Mouse (Mus musculus): Measurements from ENCODE around the gene Tmem80. TPM values are rescaled to one million over a fixed set of nuclear protein-coding genes. Genes with fewer than 3 reads are reported as not detected.

The Tmem80 gene
- polyA plus RNA-seq, 1 experiment from 2014 or later = 27.4 TPM

- no peak overlapping the region for H3K9ac ChIP-seq (ENCODE audit: low read depth, low read length)
- WGBS = 81% methylated on average over 6 of the region's 6 CpGs
- no peak overlapping the region for H3K4me3 ChIP-seq (ENCODE audit: low read depth, low read length)
- no peak overlapping the region; the same call in 1 of the 2 replicates for H3K27ac ChIP-seq (ENCODE audit: low read depth, low read length)
- no peaks in the 10 kb centered on the region for H3K9me3 ChIP-seq (ENCODE audit: control insufficient read depth, low read length)
- H3K27me3 ChIP-seq (replicated peaks; ENCODE audit: control insufficient read depth, insufficient read depth, low read length) = no peaks in the 10 kb centered on the region
- no peak overlapping the region for H3K4me2 ChIP-seq
- H3K36me3 ChIP-seq (ENCODE audit: control insufficient read depth, insufficient read depth, low read length) = no peaks in the 10 kb centered on the region
- no peak for DNase-seq (ENCODE audit: low spot score)
- ATAC-seq (replicated peaks; ENCODE audit: low FRiP score) = no peak
- H3K4me1 ChIP-seq (replicated peaks; ENCODE audit: control insufficient read depth, insufficient read depth, low read length) = peaks cover 3% of the 10 kb centered on the region; the same call in 1 of the 2 replicates
Observed at GRCm38 (mm10) chr7:141373611-141374010, 46.1 kb downstream of the Tmem80 start.

- H3K9me3 ChIP-seq (ENCODE audit: control insufficient read depth, low read length) = no peaks in the 10 kb centered on the region
- peak; percentile 51; the same call in 1 of the 2 replicates for ATAC-seq (replicated peaks; ENCODE audit: low FRiP score)
- no peak overlapping the region for H3K4me3 ChIP-seq (ENCODE audit: low read depth, low read length)
- no peak overlapping the region for H3K9ac ChIP-seq (ENCODE audit: low read depth, low read length)
- H3K4me2 ChIP-seq = no peak overlapping the region
- no peaks in the 10 kb centered on the region for H3K27me3 ChIP-seq (replicated peaks; ENCODE audit: control insufficient read depth, insufficient read depth, low read length)
- H3K4me1 ChIP-seq (replicated peaks; ENCODE audit: control insufficient read depth, insufficient read depth, low read length) = peaks cover 3% of the 10 kb centered on the region; the same call in 1 of the 2 replicates
- DNase-seq (ENCODE audit: low spot score) = no peak
- no peaks in the 10 kb centered on the region for H3K36me3 ChIP-seq (ENCODE audit: control insufficient read depth, insufficient read depth, low read length)
- no peak overlapping the region for H3K27ac ChIP-seq (ENCODE audit: low read depth, low read length)
Observed at GRCm38 (mm10) chr7:141374399-141374798, 46.9 kb downstream of the Tmem80 start.

GRCm38 (mm10) chr7:141379584-141379983, 52.0 kb downstream of the Tmem80 start:
- 62% methylated on average over 4 of the region's 4 CpGs for WGBS
- H3K9me3 ChIP-seq (ENCODE audit: control insufficient read depth, low read length) = no peaks in the 10 kb centered on the region
- H3K36me3 ChIP-seq (ENCODE audit: control insufficient read depth, insufficient read depth, low read length) = no peaks in the 10 kb centered on the region
- no peak for ATAC-seq (replicated peaks; ENCODE audit: low FRiP score)
- H3K4me3 ChIP-seq (ENCODE audit: low read depth, low read length) = no peak overlapping the region
- H3K27me3 ChIP-seq (replicated peaks; ENCODE audit: control insufficient read depth, insufficient read depth, low read length) = 0 out of 2 replicates have a peak, but pooled peaks cover 2% of the 10 kb centered on the region
- no peaks in the 10 kb centered on the region; the same call in 1 of the 2 replicates for H3K4me1 ChIP-seq (replicated peaks; ENCODE audit: control insufficient read depth, insufficient read depth, low read length)
- H3K27ac ChIP-seq (ENCODE audit: low read depth, low read length) = no peak overlapping the region
- H3K4me2 ChIP-seq = no peak overlapping the region
- DNase-seq (ENCODE audit: low spot score) = no peak
- no peak overlapping the region for H3K9ac ChIP-seq (ENCODE audit: low read depth, low read length)

GRCm38 (mm10) chr7:141381068-141381835, 53.7 kb downstream of the Tmem80 start:
- no peak overlapping the region for H3K9ac ChIP-seq (ENCODE audit: low read depth, low read length)
- H3K27ac ChIP-seq (ENCODE audit: low read depth, low read length) = no peak overlapping the region
- DNase-seq (ENCODE audit: low spot score) = no peak
- no peaks in the 10 kb centered on the region; the same call in 1 of the 2 replicates for H3K4me1 ChIP-seq (replicated peaks; ENCODE audit: control insufficient read depth, insufficient read depth, low read length)
- no peak overlapping the region for H3K4me2 ChIP-seq
- no peaks in the 10 kb centered on the region for H3K36me3 ChIP-seq (ENCODE audit: control insufficient read depth, insufficient read depth, low read length)
- H3K4me3 ChIP-seq (ENCODE audit: low read depth, low read length) = no peak overlapping the region
- 66% methylated on average over 4 of the region's 4 CpGs for WGBS
- H3K27me3 ChIP-seq (replicated peaks; ENCODE audit: control insufficient read depth, insufficient read depth, low read length) = 0 out of 2 replicates have a peak, but pooled peaks cover 2% of the 10 kb centered on the region
- H3K9me3 ChIP-seq (ENCODE audit: control insufficient read depth, low read length) = no peaks in the 10 kb centered on the region
- ATAC-seq (replicated peaks; ENCODE audit: low FRiP score) = no peak

Other genes starting within 250 kb of the Tmem80 start
- gene Pkp3, start 249.5 kb upstream of the Tmem80 start, polyA plus RNA-seq (2014; fragmentation: Nextera tagmentation; extraction: Ambion mirVana) = 1.9 and 2.7 TPM in 2 replicates
- 21.4 and 23.5 TPM in 2 replicates for gene Sigirr, start 227.2 kb upstream of the Tmem80 start, polyA plus RNA-seq (2014; fragmentation: Nextera tagmentation; extraction: Ambion mirVana)
- gene Ano9, start 209.9 kb upstream of the Tmem80 start, polyA plus RNA-seq (2014; fragmentation: Nextera tagmentation; extraction: Ambion mirVana) = 0.09 and 0.41 TPM in 2 replicates
- 134 and 147 TPM in 2 replicates for gene Ptdss2, start 205.4 kb upstream of the Tmem80 start, polyA plus RNA-seq (2014; fragmentation: Nextera tagmentation; extraction: Ambion mirVana)
- gene Rnh1, start 154.9 kb upstream of the Tmem80 start, polyA plus RNA-seq (2014; fragmentation: Nextera tagmentation; extraction: Ambion mirVana) = 91.2 and 93.7 TPM in 2 replicates
- 112 and 118 TPM in 2 replicates for gene Hras, start 133.7 kb upstream of the Tmem80 start, polyA plus RNA-seq (2014; fragmentation: Nextera tagmentation; extraction: Ambion mirVana)
- gene Lrrc56, start 133.6 kb upstream of the Tmem80 start, polyA plus RNA-seq (2014; fragmentation: Nextera tagmentation; extraction: Ambion mirVana) = 20.8 and 20.9 TPM in 2 replicates
- gene Lmntd2, start 113.7 kb upstream of the Tmem80 start, polyA plus RNA-seq (2014; fragmentation: Nextera tagmentation; extraction: Ambion mirVana) = 1.8 and 2.6 TPM in 2 replicates
- 35.1 TPM in 2 replicates for gene Rassf7, start 111.9 kb upstream of the Tmem80 start, polyA plus RNA-seq (2014; fragmentation: Nextera tagmentation; extraction: Ambion mirVana)
- 70.9 and 81.0 TPM in 2 replicates for gene Phrf1, start 99.0 kb upstream of the Tmem80 start, polyA plus RNA-seq (2014; fragmentation: Nextera tagmentation; extraction: Ambion mirVana)
- 4.0 and 4.1 TPM in 2 replicates for gene Irf7, start 61.3 kb upstream of the Tmem80 start, polyA plus RNA-seq (2014; fragmentation: Nextera tagmentation; extraction: Ambion mirVana)
- 0.44 and 0.53 TPM in 2 replicates for gene Cdhr5, start 51.0 kb upstream of the Tmem80 start, polyA plus RNA-seq (2014; fragmentation: Nextera tagmentation; extraction: Ambion mirVana)
- gene Sct, start 48.6 kb upstream of the Tmem80 start, polyA plus RNA-seq (2014; fragmentation: Nextera tagmentation; extraction: Ambion mirVana) = 1.2 and 1.6 TPM in 2 replicates
- 0.16 and 0.17 TPM in 2 replicates for gene Drd4, start 35.7 kb upstream of the Tmem80 start, polyA plus RNA-seq (2014; fragmentation: Nextera tagmentation; extraction: Ambion mirVana)
- 48.6 and 54.0 TPM in 2 replicates for gene Deaf1, start within 50 bp of the Tmem80 start, polyA plus RNA-seq (2014; fragmentation: Nextera tagmentation; extraction: Ambion mirVana)
- gene Eps8l2, start 11.1 kb downstream of the Tmem80 start, polyA plus RNA-seq (2014; fragmentation: Nextera tagmentation; extraction: Ambion mirVana) = 5.4 and 7.7 TPM in 2 replicates
- gene Taldo1, start 64.5 kb downstream of the Tmem80 start, polyA plus RNA-seq (2014; fragmentation: Nextera tagmentation; extraction: Ambion mirVana) = 442 and 472 TPM in 2 replicates
- 35.0 and 41.6 TPM in 2 replicates for gene Gatd1, start 86.4 kb downstream of the Tmem80 start, polyA plus RNA-seq (2014; fragmentation: Nextera tagmentation; extraction: Ambion mirVana)
- 0.16 and 0.27 TPM in 2 replicates for gene Cend1, start 101.8 kb downstream of the Tmem80 start, polyA plus RNA-seq (2014; fragmentation: Nextera tagmentation; extraction: Ambion mirVana)
- gene Slc25a22, start 110.2 kb downstream of the Tmem80 start, polyA plus RNA-seq (2014; fragmentation: Nextera tagmentation; extraction: Ambion mirVana) = 36.9 and 39.4 TPM in 2 replicates
- 22.5 and 22.7 TPM in 2 replicates for gene Pidd1, start 116.3 kb downstream of the Tmem80 start, polyA plus RNA-seq (2014; fragmentation: Nextera tagmentation; extraction: Ambion mirVana)
- 1,652 and 1,836 TPM in 2 replicates for gene Rplp2, start 119.6 kb downstream of the Tmem80 start, polyA plus RNA-seq (2014; fragmentation: Nextera tagmentation; extraction: Ambion mirVana)
- gene Pnpla2, start 127.5 kb downstream of the Tmem80 start, polyA plus RNA-seq (2014; fragmentation: Nextera tagmentation; extraction: Ambion mirVana) = 23.4 and 23.7 TPM in 2 replicates
- 4.3 and 7.2 TPM in 2 replicates for gene Cracr2b, start 133.4 kb downstream of the Tmem80 start, polyA plus RNA-seq (2014; fragmentation: Nextera tagmentation; extraction: Ambion mirVana)
- gene Cd151, start 139.7 kb downstream of the Tmem80 start, polyA plus RNA-seq (2014; fragmentation: Nextera tagmentation; extraction: Ambion mirVana) = 20.6 and 22.3 TPM in 2 replicates
- 95.3 and 104 TPM in 2 replicates for gene Polr2l, start 147.4 kb downstream of the Tmem80 start, polyA plus RNA-seq (2014; fragmentation: Nextera tagmentation; extraction: Ambion mirVana)
- 77.9 and 78.2 TPM in 2 replicates for gene Tspan4, start 147.5 kb downstream of the Tmem80 start, polyA plus RNA-seq (2014; fragmentation: Nextera tagmentation; extraction: Ambion mirVana)
- 39.2 and 48.1 TPM in 2 replicates for gene Chid1, start 212.1 kb downstream of the Tmem80 start, polyA plus RNA-seq (2014; fragmentation: Nextera tagmentation; extraction: Ambion mirVana)
- gene Ap2a2, start 234.4 kb downstream of the Tmem80 start, polyA plus RNA-seq (2014; fragmentation: Nextera tagmentation; extraction: Ambion mirVana) = 94.4 and 102 TPM in 2 replicates

Data from liver, embryonic 11.5 days (tissue).